Mouse (Mus musculus) G1E (cell line): ENCODE measurements at regions not wholly inside any gene's neighbourhood (a gene's known extent, or its start where the extent isn't known, plus 50 kb on each side); places are given as distances from the start of the nearest gene placed in this dataset.

Experiments
- CTCF ChIP-seq: IDR thresholded peaks from 2 replicates; pipeline ENCODE4 v1.5.1; 2012; ENCODE audit warnings: low read depth, low read length, inconsistent platforms, mixed read lengths
- GATA1 ChIP-seq: IDR thresholded peaks from 2 replicates; pipeline ENCODE4 v1.6.1; 2012; ENCODE audit warnings: borderline replicate concordance, low read length, inconsistent platforms, mixed read lengths
- POLR2AphosphoS5 ChIP-seq: IDR thresholded peaks from 2 replicates; pipeline ENCODE4 v1.6.1; 2012; ENCODE audit warnings: low read depth, low read length, inconsistent platforms; ENCODE audit not compliant: insufficient replicate concordance
- TAL1 ChIP-seq: conservative IDR thresholded peaks from 2 replicates; pipeline ENCODE4 v1.6.1; 2012; ENCODE audit warnings: low read depth, low read length, inconsistent platforms, mixed read lengths

DNA sequence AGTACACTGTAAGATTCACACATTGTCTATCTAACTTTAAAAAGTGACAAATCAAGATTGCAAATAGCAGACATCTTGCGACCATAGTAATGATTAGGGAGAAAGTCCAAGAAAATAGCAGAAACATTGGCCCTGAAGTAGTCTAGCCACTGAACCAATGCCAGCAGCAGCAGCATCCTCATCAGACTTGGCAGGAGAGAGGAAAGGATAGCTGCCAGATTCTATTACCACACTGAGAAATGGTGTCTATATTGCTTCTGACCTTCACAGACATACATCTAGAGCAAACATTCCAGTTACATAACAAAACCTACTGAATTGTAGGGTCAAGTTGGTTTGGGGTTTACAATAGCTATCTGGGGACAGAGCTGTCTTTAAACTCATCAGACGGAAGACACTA lies 127.2 kb upstream of the Abcb5 start:
- no peak for TF ChIP-seq CTCF
- no peak for TF ChIP-seq GATA1
- TF ChIP-seq POLR2AphosphoS5 = no peak
- no peak for TF ChIP-seq TAL1
